Mouse (Mus musculus) kidney, postnatal 36 days (tissue): Measurements from ENCODE around the gene Vps25.
A peak's percentile ranks its signal among the peaks of the same experiment; 100 is the strongest.

ENCODE experiments used
- DNase-seq, 2 experiments: peaks; one replicate each; pipeline ENCODE4 v3.0.0; 2021 to 2022; ENCODE audit warnings: mixed read lengths in 2 of 2

The Vps25 gene

GRCm38 (mm10) chr11:101245855-101246701 lies 7.4 kb upstream of the Vps25 start, which contains the start of gene Ramp2:
Gene Ramp2, plus strand, starts transcription at chr11:101246028.
- DNase-seq: peak; percentile 67 to 81

GRCm38 (mm10) chr11:101246702-101247012 lies 6.8 kb upstream of the Vps25 start:
- no peak for DNase-seq

GRCm38 (mm10) chr11:101247521-101248030 lies 5.9 kb upstream of the Vps25 start:
- peak; percentile 68 to 73 for DNase-seq

GRCm38 (mm10) chr11:101248258-101248994 lies 5.1 kb upstream of the Vps25 start:
- DNase-seq: peak; percentile 83 to 88

- peak; percentile 42 to 70 for DNase-seq
These were observed 2.5 kb upstream of the Vps25 start for GRCm38 (mm10) chr11:101251031-101251430.

- no peak for DNase-seq
These were observed 566 bp upstream of the Vps25 start for GRCm38 (mm10) chr11:101252941-101253340.

- no peak for DNase-seq
These were observed 2.6 kb downstream of the Vps25 start for GRCm38 (mm10) chr11:101255826-101256775.

GRCm38 (mm10) chr11:101259261-101259712 lies 5.8 kb downstream of the Vps25 start:
- peak; percentile 64 to 68 for DNase-seq

- DNase-seq: peak; percentile 94 to 95
These were observed 6.7 kb downstream of the Vps25 start, which contains the start of gene Wnk4 for GRCm38 (mm10) chr11:101259948-101260825. Gene Wnk4, plus strand, starts transcription at chr11:101260567.

GRCm38 (mm10) chr11:101260826-101261380 lies 7.4 kb downstream of the Vps25 start:
- peak in 1 of 2 experiments; percentile 53 for DNase-seq

GRCm38 (mm10) chr11:101262272-101262967 lies 8.9 kb downstream of the Vps25 start:
- peak; percentile 31 to 59 for DNase-seq

- DNase-seq: peak; percentile 56 to 60
These were observed 9.9 kb downstream of the Vps25 start for GRCm38 (mm10) chr11:101263138-101263988.

GRCm38 (mm10) chr11:101263989-101264280 lies 10.4 kb downstream of the Vps25 start:
- no peak for DNase-seq

GRCm38 (mm10) chr11:101264954-101265471 lies 11.5 kb downstream of the Vps25 start:
- no peak for DNase-seq

- DNase-seq: no peak
These were observed 12.4 kb downstream of the Vps25 start for GRCm38 (mm10) chr11:101265906-101266305.

- no peak for DNase-seq
These were observed 16.1 kb downstream of the Vps25 start for GRCm38 (mm10) chr11:101269577-101270116.

- DNase-seq: no peak
These were observed 18.9 kb downstream of the Vps25 start for GRCm38 (mm10) chr11:101272446-101272845.

- peak in 1 of 2 experiments; percentile 19 for DNase-seq
These were observed 21.8 kb downstream of the Vps25 start for GRCm38 (mm10) chr11:101275309-101275708.
